Mouse (Mus musculus) monocyte, adult 5-6 weeks (primary cell): ENCODE data around the gene Il6st. TPM values are rescaled to one million over a fixed set of nuclear protein-coding genes. Genes with fewer than 3 reads are reported as not detected.
A peak's percentile ranks its signal among the peaks of the same experiment; 100 is the strongest.

Experiments
- ATAC-seq: fragments of 153-309, 156-312 bp; replicated peaks from 2 replicates; pipeline ENCODE4 v1.8.0; 2017; ENCODE audit warnings: mild to moderate bottlenecking; ENCODE audit not compliant: low TSS enrichment, insufficient number of reproducible peaks, severe bottlenecking, poor library complexity, low FRiP score
- total RNA-seq: library from RNA; stranded (forward); fragments of 200-1000, 200-491, 200-594 nt; gene quantifications from 3 replicates; pipeline ENCODE4 v1.2.3, GENCODE M21; 2017

Gene Il6st
- total RNA-seq, 1 experiment from 2014 or later: 23.5 TPM

DNA sequence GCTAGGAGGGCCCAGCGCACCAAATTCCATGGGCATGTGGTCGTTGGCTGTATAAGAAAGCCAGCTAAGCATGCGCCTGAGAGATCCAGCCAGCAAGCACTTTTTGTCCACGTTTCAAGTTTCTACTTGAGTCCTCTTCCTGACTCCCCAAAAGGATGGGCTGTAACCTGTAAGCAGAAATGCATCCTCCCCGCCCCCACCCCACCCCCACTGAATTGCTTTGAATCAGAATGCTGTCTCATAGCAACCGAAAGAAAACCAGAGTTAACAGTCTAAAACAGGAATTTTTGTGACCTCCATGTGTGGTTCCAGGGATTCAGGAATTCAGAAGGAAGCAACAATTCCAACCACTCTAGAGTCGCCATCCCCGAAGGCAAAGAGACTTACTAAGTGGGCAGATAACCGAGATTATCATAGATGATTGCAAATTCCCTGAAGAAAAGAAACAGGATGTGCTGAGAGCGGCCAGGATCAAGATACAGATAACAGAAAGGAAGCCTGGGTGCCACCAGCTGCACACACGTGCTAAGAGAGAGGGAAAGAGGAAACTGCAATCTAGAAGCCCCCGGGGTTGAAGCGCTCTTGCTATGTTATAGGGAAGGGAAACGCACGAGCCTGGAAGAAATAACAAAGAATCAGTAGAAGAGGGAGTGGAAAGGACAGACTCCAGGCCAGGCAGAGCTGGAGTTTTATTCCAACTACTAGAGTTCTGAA, 24.6 kb upstream of the Il6st start:
- peak; percentile 5; the same call in 1 of the 2 replicates for ATAC-seq

- ATAC-seq: peak; percentile 98
Measured at GRCm38 (mm10) chr13:112439917-112440361, 23.9 kb upstream of the Il6st start.

GRCm38 (mm10) chr13:112440668-112441067, 23.2 kb upstream of the Il6st start:
- no peak for ATAC-seq

- ATAC-seq: peak; percentile 29
Measured at GRCm38 (mm10) chr13:112442867-112443529, 20.9 kb upstream of the Il6st start.

GRCm38 (mm10) chr13:112447108-112447665, 16.7 kb upstream of the Il6st start:
- ATAC-seq: no peak

DNA sequence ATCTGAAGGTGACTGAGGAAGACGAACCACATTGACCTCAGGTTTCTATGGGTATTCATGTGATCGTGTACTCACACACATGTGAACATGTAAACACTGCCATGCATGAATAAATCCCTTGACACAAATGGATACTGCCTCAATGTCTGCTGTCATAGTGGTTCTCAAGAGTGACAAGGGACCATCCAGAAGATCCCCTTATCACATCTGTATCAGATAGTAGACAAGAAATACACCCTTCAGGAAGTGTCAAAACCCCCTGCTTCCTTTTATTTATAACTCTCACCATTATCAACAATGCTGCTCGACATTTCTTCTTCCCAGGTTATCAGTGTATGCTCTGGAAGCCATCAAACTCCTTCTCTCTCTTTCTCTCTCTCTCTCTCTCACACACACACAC, 13.7 kb upstream of the Il6st start:
- no peak for ATAC-seq

DNA sequence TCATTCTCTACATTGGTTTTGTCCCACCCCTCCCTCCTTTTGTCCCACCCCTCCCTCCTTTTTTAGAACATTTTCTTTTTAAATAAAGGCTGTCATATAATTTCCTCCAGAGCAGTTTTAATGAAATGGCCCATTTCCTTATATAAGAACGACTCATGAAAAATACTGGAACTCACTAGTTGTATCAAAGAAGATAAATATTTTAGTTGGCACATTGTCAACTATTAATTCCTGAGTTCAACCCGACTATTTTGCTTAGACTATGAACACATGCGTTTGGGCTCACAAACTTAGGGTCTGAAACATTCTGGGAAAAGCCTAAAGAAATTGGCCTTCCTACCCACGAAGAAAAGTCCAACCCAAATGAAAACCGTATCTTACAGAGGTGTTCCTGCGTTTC, 6.5 kb upstream of the Il6st start:
- ATAC-seq: no peak

- no peak for ATAC-seq
Measured at GRCm38 (mm10) chr13:112458016-112458415, 5.9 kb upstream of the Il6st start.

GRCm38 (mm10) chr13:112458435-112459018, 5.3 kb upstream of the Il6st start:
- no peak for ATAC-seq

- no peak for ATAC-seq
Measured at GRCm38 (mm10) chr13:112459956-112460355, 3.9 kb upstream of the Il6st start.

DNA sequence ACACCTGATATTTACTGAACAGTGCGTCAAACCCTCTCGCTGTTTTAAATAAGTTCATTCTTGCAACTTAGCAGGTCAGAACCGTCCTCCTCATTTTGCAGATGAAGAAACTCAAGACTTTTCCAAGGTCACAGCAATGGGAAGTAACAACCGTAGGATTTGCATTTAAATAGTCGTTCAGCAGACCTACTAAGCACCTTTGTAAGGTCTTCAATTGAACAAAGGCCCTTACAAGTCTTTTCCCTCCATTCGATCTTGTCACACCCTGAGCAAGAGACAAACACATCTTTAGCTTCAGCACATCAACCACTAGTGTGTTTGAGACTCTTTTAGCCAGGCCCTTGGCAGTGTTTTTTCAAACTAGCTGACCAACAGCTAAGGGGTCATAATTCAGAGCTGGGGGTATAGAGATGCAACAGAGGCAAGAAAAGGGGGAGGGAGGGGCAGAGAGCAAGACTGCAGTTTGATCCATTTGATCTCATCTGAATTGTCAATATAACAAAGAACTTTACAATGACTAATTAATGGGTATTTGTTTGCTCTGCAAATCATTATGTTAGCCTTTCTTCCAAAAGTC, 1.4 kb upstream of the Il6st start:
- ATAC-seq: no peak

GRCm38 (mm10) chr13:112463337-112463802, 500 bp upstream of the Il6st start:
- no peak for ATAC-seq

GRCm38 (mm10) chr13:112464626-112465287, 887 bp downstream of the Il6st start:
- ATAC-seq: no peak

- no peak for ATAC-seq
Measured at GRCm38 (mm10) chr13:112465585-112465984, 1.7 kb downstream of the Il6st start.

GRCm38 (mm10) chr13:112466136-112466945, 2.5 kb downstream of the Il6st start:
- no peak for ATAC-seq

GRCm38 (mm10) chr13:112466946-112467255, 3.0 kb downstream of the Il6st start:
- no peak for ATAC-seq

DNA sequence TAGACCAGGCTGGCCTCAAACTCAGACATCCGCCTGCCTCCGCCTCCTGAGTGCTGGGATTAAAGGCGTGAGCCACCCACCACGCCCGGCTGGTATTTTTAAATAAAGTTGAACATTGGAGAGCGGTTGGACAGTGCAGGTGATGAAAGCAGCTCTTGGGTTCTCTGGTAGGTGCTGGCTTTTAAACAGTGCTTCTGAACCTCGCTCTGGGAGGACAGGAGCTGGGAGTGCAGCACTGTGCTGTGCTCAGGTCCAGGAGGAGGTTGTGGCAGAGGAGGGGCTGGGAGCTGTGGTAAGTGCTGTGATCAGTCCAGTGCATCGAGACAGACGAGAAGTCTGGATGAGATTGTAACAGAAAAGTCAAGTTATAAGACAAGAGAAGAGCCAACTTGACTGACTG, 3.5 kb downstream of the Il6st start:
- ATAC-seq: no peak

DNA sequence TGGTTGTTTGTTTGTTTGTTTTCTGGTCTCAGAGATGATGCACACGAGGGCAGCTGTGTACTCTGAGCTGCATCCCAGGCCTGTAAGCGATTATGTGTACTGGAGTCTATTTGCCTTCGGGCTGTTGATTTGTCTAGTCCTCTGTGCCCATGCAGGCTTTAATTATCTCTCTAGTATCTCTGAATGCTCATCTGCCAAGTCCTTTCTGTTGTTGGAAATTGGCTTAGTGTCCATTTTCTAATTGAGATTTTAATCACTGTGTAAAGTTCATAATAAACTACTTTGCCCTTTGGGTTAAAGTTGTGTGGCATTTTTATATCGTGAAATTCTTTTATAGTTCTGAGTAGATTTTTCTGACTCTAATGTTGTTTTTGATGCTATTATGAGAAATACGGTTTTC, 5.6 kb downstream of the Il6st start:
- ATAC-seq: no peak
